In genomic region chr8:111619936-111620335, GRCm38 (mm10) we compare ENCODE assay signal across 15 mouse cellular contexts. TPM values are rescaled to one million over a fixed set of nuclear protein-coding genes. Genes with fewer than 3 reads are reported as not detected.
A peak's percentile ranks its signal among the peaks of the same experiment; 100 is the strongest.
DNase-seq lines count a peak whose midpoint lies in the region; ATAC-seq and TF ChIP-seq lines count a peak whose summit lies in the region.
"Had no signal": no experiment of that assay in that cellular context is flagged by ENCODE, and none has a peak within 500 bp of the region (broad histone marks: within the 10 kb centered on the region; RNA-seq: fewer than 3 reads in every experiment).

No protein-coding gene starts in this region.

- no peaks in the 10 kb centered on the region for H3K9me3 ChIP-seq in heart, embryonic 11.5 days (replicated peaks; ENCODE audit: control insufficient read depth, low read length)
- H3K9me3 ChIP-seq: embryonic facial prominence, embryonic 12.5 days; hindbrain, embryonic 12.5 days; liver, embryonic 13.5 days; stomach, embryonic 15.5 days had no signal

- intact Hi-C loops in heart, adult 2 months (cut with DNase I): loop anchor here (2.0 kb wide), 1 partner anchor 23 kb away; no protein-coding TSS in a partner anchor

- TF ChIP-seq CTCF in heart, adult 2 months (IDR thresholded peaks at IDR 0.05): no peak

- no peak overlapping the region for H3K9ac ChIP-seq in heart, adult 2 months (ENCODE audit: low read depth, low read length)
- H3K9ac ChIP-seq in heart, embryonic 11.5 days (ENCODE audit: low read depth, low read length): no peak overlapping the region
- H3K9ac ChIP-seq: embryonic facial prominence, embryonic 12.5 days; hindbrain, embryonic 12.5 days; liver, embryonic 13.5 days; stomach, embryonic 15.5 days had no signal

- WGBS in heart, adult 2 months: 4% methylated on average over 1 of the region's 1 CpGs
- 56% methylated on average over 1 of the region's 1 CpGs for WGBS in heart, embryonic 11.5 days (ENCODE audit: insufficient replicate concordance)

- H3K27me3 ChIP-seq in heart, adult 2 months (ENCODE audit: control insufficient read depth, insufficient read depth, low read length): no peaks in the 10 kb centered on the region
- no peaks in the 10 kb centered on the region for H3K27me3 ChIP-seq in heart, embryonic 11.5 days (ENCODE audit: control insufficient read depth, insufficient read depth, low read length)
- H3K27me3 ChIP-seq: embryonic facial prominence, embryonic 12.5 days; hindbrain, embryonic 12.5 days; liver, embryonic 13.5 days; stomach, embryonic 15.5 days had no signal

- DNase-seq in heart, adult 2 months: peak in 1 of 2 experiments; percentile 67
- DNase-seq in ovary, adult 18-20 months (ENCODE audit: low spot score): peak; percentile 71
- no peak for DNase-seq in ovary, postnatal 10 days (ENCODE audit: low spot score)
- DNase-seq in cerebellum, adult 11-12 months: no peak
- DNase-seq: cerebellum, adult 9-11 months; kidney, postnatal 10 days; liver, embryonic 13.5 days had no signal

- H3K79me2 ChIP-seq in heart, adult 2 months (replicated peaks; ENCODE audit: control insufficient read depth, insufficient read depth, low read length): no peaks in the 10 kb centered on the region

- no peak overlapping the region for H3K4me3 ChIP-seq in heart, adult 2 months
- no peak overlapping the region for H3K4me3 ChIP-seq in heart, embryonic 11.5 days (ENCODE audit: low read depth, low read length)
- H3K4me3 ChIP-seq: embryonic facial prominence, embryonic 12.5 days; hindbrain, embryonic 12.5 days; liver, embryonic 13.5 days; stomach, embryonic 15.5 days had no signal

- peaks cover 35% of the 10 kb centered on the region for H3K4me1 ChIP-seq in heart, adult 2 months (ENCODE audit: control insufficient read depth, insufficient read depth, low read length)
- peaks cover 6% of the 10 kb centered on the region; the same call in 1 of the 2 replicates for H3K4me1 ChIP-seq in heart, embryonic 11.5 days (ENCODE audit: control insufficient read depth, insufficient read depth, low read length)

- TF ChIP-seq POLR2A in heart, adult 2 months (IDR thresholded peaks at IDR 0.05; ENCODE audit: insufficient read depth, low read depth, low read length): no peak

- H3K36me3 ChIP-seq in heart, adult 2 months (ENCODE audit: control insufficient read depth, insufficient read depth, low read length): peaks cover 18% of the 10 kb centered on the region
- peaks cover 3% of the 10 kb centered on the region; the same call in 1 of the 2 replicates for H3K36me3 ChIP-seq in heart, embryonic 11.5 days (ENCODE audit: control insufficient read depth, insufficient read depth, low read length)

- no peak overlapping the region for H3K4me2 ChIP-seq in heart, embryonic 11.5 days
- H3K4me2 ChIP-seq: embryonic facial prominence, embryonic 12.5 days; hindbrain, embryonic 12.5 days; liver, embryonic 13.5 days; stomach, embryonic 15.5 days had no signal

- H3K27ac ChIP-seq in heart, adult 2 months: peak overlapping the region; percentile 65
- no peak overlapping the region for H3K27ac ChIP-seq in heart, embryonic 11.5 days (ENCODE audit: low read depth, low read length)
- H3K27ac ChIP-seq: embryonic facial prominence, embryonic 12.5 days; hindbrain, embryonic 12.5 days; liver, embryonic 13.5 days; stomach, embryonic 15.5 days had no signal

- TF ChIP-seq EP300 in heart, adult 2 months (IDR thresholded peaks at IDR 0.05; ENCODE audit: insufficient read depth, low read depth, low read length): peak; percentile 73; the same call in 1 of the 2 replicates

- no peak for ATAC-seq in heart, embryonic 11.5 days (replicated peaks; ENCODE audit: insufficient number of reproducible peaks, low FRiP score, low TSS enrichment)
- peak; percentile 29 for ATAC-seq in granulocyte monocyte progenitor cell, adult 5-6 weeks (replicated peaks; ENCODE audit: poor library complexity, severe bottlenecking)
- ATAC-seq in hematopoietic stem cell, adult 5-6 weeks (replicated peaks in 1 of 2; ENCODE audit: insufficient read depth in 1 of 2, low FRiP score in 2 of 2, low TSS enrichment in 1 of 2, low read depth in 1 of 2, poor library complexity in 2 of 2, severe bottlenecking in 2 of 2): peak; percentile 78 to 84
- no peak for ATAC-seq in erythroblast, adult 5-6 weeks (replicated peaks; ENCODE audit: low FRiP score, poor library complexity, severe bottlenecking)
- ATAC-seq: forebrain, embryonic 16.5 days had no signal

RNA-seq across cellular contexts. Expression of gene Ldhd, which starts 10.2 kb away (rescaled TPM):
- 10 to 100 TPM; 43.4 to 53.4 TPM for total RNA-seq in heart, adult 2 months (2021)
- polyA plus RNA-seq in heart, adult 2 months (2012; rRNA removed): 52.1 and 56.2 TPM in 2 replicates
- 0.39 and 0.52 TPM in 2 replicates for polyA plus RNA-seq in heart, embryonic 11.5 days (2014; fragmentation: Nextera tagmentation; extraction: Ambion mirVana)
- not detected in 2 replicates for total RNA-seq in granulocyte monocyte progenitor cell, adult 5-6 weeks (2014; fragmentation: Nextera tagmentation)
- total RNA-seq in granulocyte monocyte progenitor cell, adult 5-6 weeks (2017): not detected in 2 replicates
- total RNA-seq in hematopoietic stem cell, adult 5-6 weeks (2017): 3.3 and 4.1 TPM in 2 replicates
- not detected in 2 replicates for total RNA-seq in erythroblast, adult 5-6 weeks (2015; ENCODE audit: low replicate concordance)
- total RNA-seq in erythroblast, adult 5-6 weeks (2017; ENCODE audit: low replicate concordance): 0.42 TPM in 1 of 2 replicates, not detected in the other

RNA-seq across cellular contexts. Expression of gene Zfp1, which starts 23.3 kb away (rescaled TPM):
- total RNA-seq in heart, adult 2 months (2021): 1 to 10 TPM; 6.3 to 7.6 TPM
- 4.3 and 6.4 TPM in 2 replicates for polyA plus RNA-seq in heart, adult 2 months (2012; rRNA removed)
- polyA plus RNA-seq in heart, embryonic 11.5 days (2014; fragmentation: Nextera tagmentation; extraction: Ambion mirVana): 16.5 and 18.5 TPM in 2 replicates
- 14.9 and 23.6 TPM in 2 replicates for total RNA-seq in granulocyte monocyte progenitor cell, adult 5-6 weeks (2014; fragmentation: Nextera tagmentation)
- total RNA-seq in granulocyte monocyte progenitor cell, adult 5-6 weeks (2017): 10.9 and 11.2 TPM in 2 replicates
- total RNA-seq in hematopoietic stem cell, adult 5-6 weeks (2017): 21.8 and 22.6 TPM in 2 replicates
- total RNA-seq in erythroblast, adult 5-6 weeks (2015; ENCODE audit: low replicate concordance): 1.2 and 3.3 TPM in 2 replicates
- total RNA-seq in erythroblast, adult 5-6 weeks (2017; ENCODE audit: low replicate concordance): 1.3 TPM in 1 of 2 replicates, not detected in the other

Comparison
In these comparisons a context has a peak if more than half of its experiments do, and no peak if none do; other contexts are left out.
1. ATAC-seq: peak in granulocyte monocyte progenitor cell, adult 5-6 weeks (single experiment) and hematopoietic stem cell, adult 5-6 weeks (2 of 2); none in heart, embryonic 11.5 days (single experiment) and erythroblast, adult 5-6 weeks (single experiment).